Mouse (Mus musculus) embryonic facial prominence, embryonic 14.5 days (tissue): ENCODE measurements at regions not wholly inside any gene's neighbourhood (a gene's known extent, or its start where the extent isn't known, plus 50 kb on each side); places are given as distances from the start of the nearest gene placed in this dataset. TPM values are rescaled to one million over a fixed set of nuclear protein-coding genes. Genes with fewer than 3 reads are reported as not detected.

Experiments
- ATAC-seq: fragments of 200-750 bp; cut with Nextera tagmentation; 2 replicates; pipeline ENCODE4 v1.8.0; 2017; ENCODE audit warnings: low read depth, moderate number of reproducible peaks, moderate TSS enrichment
- DNase-seq: peaks from one replicate; pipeline ENCODE4 v3.0.0-alpha.2; 2015; ENCODE audit warnings: low spot score
- H3K27ac ChIP-seq: fragments of 300-500 bp; sonication (generic); replicated peaks from 2 replicates; pipeline ENCODE4 v1.5.1; 2014; ENCODE audit warnings: low read depth, mild to moderate bottlenecking, low read length, moderate library complexity
- H3K27me3 ChIP-seq: fragments of 300-500 bp; sonication (generic); replicated peaks from 2 replicates; pipeline ENCODE4 v1.6.1; 2014; ENCODE audit warnings: low read length; ENCODE audit not compliant: control insufficient read depth, insufficient read depth
- H3K36me3 ChIP-seq: fragments of 300-500 bp; sonication (generic); 2 replicates; pipeline ENCODE4 v1.6.1; 2014; ENCODE audit warnings: low read length, mixed read lengths; ENCODE audit not compliant: control insufficient read depth, insufficient read depth
- H3K4me1 ChIP-seq: fragments of 300-500 bp; sonication (generic); 2 replicates; pipeline ENCODE4 v1.6.1; 2014; ENCODE audit warnings: antibody characterized with exemption, low read length; ENCODE audit not compliant: control insufficient read depth, insufficient read depth
- H3K4me2 ChIP-seq: fragments of 300-500 bp; sonication (generic); 2 replicates; pipeline ENCODE4 v1.6.1; 2014; ENCODE audit warnings: low read depth, mild to moderate bottlenecking, low read length, moderate library complexity, mixed read lengths
- H3K4me3 ChIP-seq: fragments of 300-500 bp; sonication (generic); 2 replicates; pipeline ENCODE4 v1.5.1; 2014; ENCODE audit warnings: low read depth, mild to moderate bottlenecking, low read length
- H3K9ac ChIP-seq: fragments of 300-500 bp; sonication (generic); 2 replicates; pipeline ENCODE4 v1.6.1; 2014; ENCODE audit warnings: low read depth, mild to moderate bottlenecking, low read length, moderate library complexity, mixed read lengths
- H3K9me3 ChIP-seq: fragments of 300-500 bp; sonication (generic); 2 replicates; pipeline ENCODE4 v1.6.1; 2016; ENCODE audit warnings: low read length; ENCODE audit not compliant: control insufficient read depth
- WGBS: fragments of 180-500 bp; shearing (Covaris S2); extraction: QIAGEN DNeasy Blood & Tissue Kit; methylation state at CpG from one replicate; pipeline ENCODE4 v1.1.7; 2014; 5-methylcytosine and 5-hydroxymethylcytosine counted together
- microRNA-seq: library from miRNA; unstranded; fragments of <30 nt; microRNA quantifications from one replicate; pipeline ENCODE4, GENCODE M21; 2016; ENCODE audit warnings: borderline number of aligned reads

GRCm38 (mm10) chr8:107881851-107882250 is 60.6 kb upstream of the Zfhx3 start:
- WGBS: 11% methylated on average over 7 of the region's 7 CpGs
- H3K27me3 ChIP-seq: no peaks in the 10 kb centered on the region
- H3K9ac ChIP-seq: no peak overlapping the region
- H3K4me3 ChIP-seq: no peak overlapping the region
- DNase-seq (peak; percentile 90), ATAC-seq (no peak)
- no peaks in the 10 kb centered on the region for H3K36me3 ChIP-seq
- no peak overlapping the region for H3K27ac ChIP-seq
- H3K4me2 ChIP-seq: no peak overlapping the region
- H3K9me3 ChIP-seq: no peaks in the 10 kb centered on the region
- peaks cover 8% of the 10 kb centered on the region; the same call in 1 of the 2 replicates for H3K4me1 ChIP-seq

- H3K4me1 ChIP-seq: peaks cover 10% of the 10 kb centered on the region; the same call in 1 of the 2 replicates
- H3K36me3 ChIP-seq: no peaks in the 10 kb centered on the region
- H3K4me3 ChIP-seq: no peak overlapping the region
- ATAC-seq: no peak
- WGBS: 29% methylated on average over 7 of the region's 7 CpGs
- H3K9ac ChIP-seq: no peak overlapping the region
- H3K27ac ChIP-seq: no peak overlapping the region; the same call in 1 of the 2 replicates
- H3K27me3 ChIP-seq: no peaks in the 10 kb centered on the region
- no peaks in the 10 kb centered on the region for H3K9me3 ChIP-seq
- DNase-seq: no peak
- no peak overlapping the region for H3K4me2 ChIP-seq
Measured at GRCm38 (mm10) chr8:107885547-107885946, 56.9 kb upstream of the Zfhx3 start.

DNA sequence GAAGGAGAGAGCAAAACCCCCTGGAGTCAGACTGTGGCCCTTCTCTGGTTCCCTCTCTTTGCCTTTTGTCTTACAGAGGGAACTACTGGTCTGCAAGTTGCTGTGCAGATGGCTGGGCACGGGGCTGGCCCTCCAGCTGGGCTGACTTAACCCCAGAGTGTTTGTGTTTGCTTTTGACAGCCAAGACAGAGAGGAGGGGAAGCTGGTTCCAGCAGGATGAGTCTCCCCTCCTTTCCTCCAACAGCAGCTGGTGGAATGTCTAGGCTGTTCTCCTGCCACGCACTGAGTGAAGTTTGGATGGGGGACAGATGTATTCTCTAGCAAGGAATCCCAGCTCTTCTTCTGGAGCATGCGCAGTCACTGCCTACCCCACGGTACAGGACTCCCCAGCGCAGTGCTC is 56.5 kb upstream of the Zfhx3 start:
- Histone ChIP-seq H3K27me3 (no peaks in the 10 kb centered on the region), H3K4me2 (no peak overlapping the region), H3K4me1 (peaks cover 10% of the 10 kb centered on the region; the same call in 1 of the 2 replicates), H3K4me3 (no peak overlapping the region), H3K27ac (no peak overlapping the region; the same call in 1 of the 2 replicates), H3K36me3 (no peaks in the 10 kb centered on the region), H3K9me3 (no peaks in the 10 kb centered on the region), H3K9ac (no peak overlapping the region)
- peak; percentile 68; the same call in 1 of the 2 replicates for ATAC-seq
- whole genome bisulfite sequencing: 38% methylated on average over 5 of the region's 5 CpGs
- DNase-seq: peak; percentile 82

DNA sequence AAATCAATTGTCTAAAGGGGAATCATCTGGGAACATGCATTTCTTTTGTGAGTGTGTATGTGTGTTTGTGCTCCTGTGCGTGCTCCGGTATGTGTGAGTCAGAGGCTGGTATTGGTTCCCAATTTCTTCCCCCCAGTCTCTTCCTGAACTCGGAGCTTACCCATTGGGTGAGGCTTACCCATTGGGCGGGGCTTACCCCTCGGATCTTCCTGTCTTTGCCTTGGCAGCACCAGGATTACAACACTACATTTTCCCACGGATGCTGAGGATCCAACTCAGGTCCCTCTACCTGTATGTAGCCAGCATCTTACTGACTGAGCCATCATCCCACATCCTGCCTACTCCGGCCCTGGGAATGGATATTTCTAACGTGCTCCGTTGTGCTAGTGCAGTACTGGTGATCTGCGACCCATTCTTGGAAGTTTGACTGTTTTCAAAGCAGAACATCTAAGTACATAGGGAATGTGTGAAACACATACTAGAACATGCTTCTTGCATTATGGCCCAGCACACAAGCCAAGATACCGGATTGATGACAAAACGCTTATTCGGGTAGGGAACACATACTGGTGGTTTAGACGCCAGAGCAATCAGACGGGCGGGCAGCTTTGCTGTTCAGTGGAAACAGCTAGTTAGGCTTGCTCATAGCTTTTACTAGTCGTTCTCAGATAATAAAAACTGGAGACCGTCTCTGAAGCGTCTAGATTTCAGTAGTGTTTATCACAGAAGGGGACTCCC is 55.8 kb upstream of the Zfhx3 start:
- no peak for ATAC-seq
- no peaks in the 10 kb centered on the region for H3K36me3 ChIP-seq
- H3K9me3 ChIP-seq: no peaks in the 10 kb centered on the region
- H3K4me1 ChIP-seq: peaks cover 13% of the 10 kb centered on the region; the same call in 1 of the 2 replicates
- peak overlapping the region; percentile 12; the same call in 1 of the 2 replicates for H3K4me3 ChIP-seq
- no peaks in the 10 kb centered on the region for H3K27me3 ChIP-seq
- peak; percentile 58 for DNase-seq
- 58% methylated on average over 19 of the region's 19 CpGs for WGBS
- H3K4me2 ChIP-seq: peak overlapping the region; percentile 42
- no peak overlapping the region for H3K9ac ChIP-seq
- peak overlapping the region; percentile 12; the same call in 1 of the 2 replicates for H3K27ac ChIP-seq

DNA sequence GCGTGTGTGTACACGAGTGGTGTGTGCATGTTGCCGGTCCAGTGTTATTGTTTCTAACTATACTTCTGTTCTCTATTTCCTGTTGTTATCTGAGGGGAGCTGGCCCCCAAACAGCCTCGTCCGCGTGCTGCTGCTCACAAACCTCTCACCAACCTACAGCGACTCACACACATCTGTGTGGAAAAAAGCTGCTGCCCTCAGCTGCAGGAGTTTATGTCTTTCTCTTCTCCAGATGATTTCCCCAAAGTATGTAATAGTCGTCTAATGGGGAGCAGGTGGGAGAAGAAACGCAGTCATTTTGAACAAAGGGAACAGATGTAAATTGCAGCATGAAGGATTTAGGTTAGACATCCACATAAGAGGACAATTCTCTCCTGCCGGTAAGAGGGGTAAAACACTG is 55.1 kb upstream of the Zfhx3 start:
- Histone ChIP-seq H3K27me3 (no peaks in the 10 kb centered on the region), H3K36me3 (no peaks in the 10 kb centered on the region), H3K4me2 (peak overlapping the region; percentile 42), H3K4me1 (peaks cover 13% of the 10 kb centered on the region; the same call in 1 of the 2 replicates), H3K4me3 (peak overlapping the region; percentile 12; the same call in 1 of the 2 replicates), H3K9me3 (no peaks in the 10 kb centered on the region), H3K27ac (0 out of 2 replicates have a peak overlapping the region, but pooled peaks have one; percentile 12), H3K9ac (no peak overlapping the region)
- peak; percentile 73 for DNase-seq
- peak; percentile 41; the same call in 1 of the 2 replicates for ATAC-seq
- WGBS: 16% methylated on average over 10 of the region's 10 CpGs

DNA sequence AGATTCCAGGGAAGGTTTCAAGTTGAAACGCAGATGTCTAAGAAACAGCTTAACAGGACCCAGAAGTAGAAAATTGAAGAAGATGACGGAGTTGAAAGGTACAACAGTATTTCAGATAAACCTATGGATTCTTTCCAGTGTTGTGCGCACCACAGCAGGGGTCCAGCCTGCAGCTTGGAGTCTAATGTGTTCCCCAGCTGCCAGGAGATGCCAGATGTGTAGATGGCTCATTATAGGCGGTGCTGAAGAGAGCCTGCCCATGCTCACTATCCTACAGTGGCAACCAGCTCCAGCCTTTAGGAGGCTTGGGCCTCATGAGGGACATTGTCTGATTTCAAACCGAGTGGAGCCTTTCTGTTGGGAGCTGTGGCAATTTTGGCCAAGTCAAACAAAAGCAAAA is 51.5 kb upstream of the Zfhx3 start:
- ATAC-seq (no peak), DNase-seq (peak; percentile 33)
- no peaks in the 10 kb centered on the region for H3K36me3 ChIP-seq
- H3K4me3 ChIP-seq: no peak overlapping the region
- H3K9me3 ChIP-seq: no peaks in the 10 kb centered on the region
- H3K4me1 ChIP-seq: 0 out of 2 replicates have a peak, but pooled peaks cover 9% of the 10 kb centered on the region
- WGBS: 58% methylated on average over 5 of the region's 5 CpGs
- H3K9ac ChIP-seq: no peak overlapping the region
- no peaks in the 10 kb centered on the region for H3K27me3 ChIP-seq
- H3K27ac ChIP-seq: no peak overlapping the region
- H3K4me2 ChIP-seq: no peak overlapping the region

Small RNA genes in the stretch of these regions (microRNA-seq; reads per million reads assigned to microRNA genes)
- gene Gm22825 (not detected), gene Gm23646 (not detected)
